Mouse (Mus musculus): ENCODE data around the gene Ghr.

DNA sequence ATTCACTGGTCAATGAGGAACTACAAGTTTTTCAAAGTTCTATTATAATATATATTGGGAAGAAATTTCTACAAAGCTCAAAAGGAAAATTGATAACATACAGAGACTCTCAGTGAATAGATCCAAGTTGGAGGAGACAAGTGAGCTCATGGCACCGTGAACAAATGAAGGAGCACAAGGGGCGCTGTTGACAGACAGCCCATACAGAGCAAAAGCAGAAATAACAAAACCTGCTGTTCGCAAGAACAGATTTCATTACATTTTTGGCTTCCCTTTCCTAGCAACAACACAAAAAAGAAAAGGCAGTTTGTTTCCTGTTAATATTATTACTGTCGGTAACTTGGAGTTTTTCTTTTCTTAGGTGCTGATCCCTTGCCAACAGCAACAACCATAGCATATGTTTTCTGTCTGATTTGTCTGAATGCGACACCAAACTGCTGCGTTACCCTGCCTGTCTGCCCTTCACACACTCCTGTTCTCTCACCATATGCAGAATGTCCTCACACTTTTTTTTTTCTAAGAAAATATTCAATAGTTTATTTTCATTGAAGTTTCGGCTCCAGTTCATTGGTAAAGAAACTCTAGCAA lies 19.3 kb downstream of the Ghr start:
- TF ChIP-seq CTCF (IDR thresholded peaks at IDR 0.05; ENCODE audit: low read depth): no peak
- TF ChIP-seq EP300 (optimal IDR thresholded peaks at IDR 0.05): no peak
